Mouse (Mus musculus): Measurements from ENCODE around the gene Reep3. TPM values are rescaled to one million over a fixed set of nuclear protein-coding genes. Genes with fewer than 3 reads are reported as not detected.
A peak's percentile ranks its signal among the peaks of the same experiment; 100 is the strongest.
"Not testable (repeated sequence)": the region's sequence is repeated elsewhere in the genome, so short reads cannot be mapped to it uniquely, and the experiment has no call there.

Gene Reep3
- polyA plus RNA-seq, 1 experiment from 2014 or later, result 32.8 TPM

GRCm38 (mm10) chr10:67113833-67114232 lies 17.1 kb upstream of the Reep3 start:
- H3K27me3 ChIP-seq (ENCODE audit: control insufficient read depth, insufficient read depth, low read length), result no peaks in the 10 kb centered on the region
- H3K4me1 ChIP-seq (replicated peaks; ENCODE audit: control insufficient read depth, insufficient read depth, low read length), result peaks cover 34% of the 10 kb centered on the region
- H3K36me3 ChIP-seq (replicated peaks; ENCODE audit: control insufficient read depth, insufficient read depth), result no peaks in the 10 kb centered on the region
- H3K4me3 ChIP-seq (replicated peaks; ENCODE audit: low read length), result no peak overlapping the region
- DNase-seq (ENCODE audit: low spot score), result no peak
- WGBS, result 94% methylated on average over 11 of the region's 11 CpGs
- H3K9ac ChIP-seq, result no peak overlapping the region
- no peak overlapping the region for H3K4me2 ChIP-seq (replicated peaks)
- no peak overlapping the region for H3K27ac ChIP-seq
- H3K9me3 ChIP-seq (ENCODE audit: control insufficient read depth, low read length), result no peaks in the 10 kb centered on the region
- ATAC-seq (ENCODE audit: low FRiP score), result no peak

GRCm38 (mm10) chr10:67112967-67113366 lies 16.2 kb upstream of the Reep3 start:
- not testable (repeated sequence) for H3K9me3 ChIP-seq (ENCODE audit: control insufficient read depth, low read length); H3K4me2 ChIP-seq (replicated peaks); H3K27me3 ChIP-seq (ENCODE audit: control insufficient read depth, insufficient read depth, low read length); H3K27ac ChIP-seq; DNase-seq (ENCODE audit: low spot score); H3K4me3 ChIP-seq (replicated peaks; ENCODE audit: low read length); ATAC-seq (ENCODE audit: low FRiP score); H3K36me3 ChIP-seq (replicated peaks; ENCODE audit: control insufficient read depth, insufficient read depth); H3K9ac ChIP-seq
- peaks cover 36% of the 10 kb centered on the region for H3K4me1 ChIP-seq (replicated peaks; ENCODE audit: control insufficient read depth, insufficient read depth, low read length)
- 82% methylated on average over 5 of the region's 5 CpGs for WGBS

- Histone ChIP-seq H3K4me1 (replicated peaks; ENCODE audit: control insufficient read depth, insufficient read depth, low read length) (peaks cover 48% of the 10 kb centered on the region), H3K27me3 (ENCODE audit: control insufficient read depth, insufficient read depth, low read length) (no peaks in the 10 kb centered on the region), H3K27ac (no peak overlapping the region), H3K9me3 (ENCODE audit: control insufficient read depth, low read length) (no peaks in the 10 kb centered on the region), H3K9ac (no peak overlapping the region), H3K4me3 (replicated peaks; ENCODE audit: low read length) (no peak overlapping the region), H3K4me2 (replicated peaks) (no peak overlapping the region), H3K36me3 (replicated peaks; ENCODE audit: control insufficient read depth, insufficient read depth) (no peaks in the 10 kb centered on the region)
- 81% methylated on average over 5 of the region's 5 CpGs for WGBS
- ATAC-seq (ENCODE audit: low FRiP score), result no peak
- DNase-seq (ENCODE audit: low spot score), result no peak
These were observed 15.0 kb upstream of the Reep3 start for GRCm38 (mm10) chr10:67111799-67112177.

- no peaks in the 10 kb centered on the region for H3K36me3 ChIP-seq (replicated peaks; ENCODE audit: control insufficient read depth, insufficient read depth)
- H3K4me1 ChIP-seq (replicated peaks; ENCODE audit: control insufficient read depth, insufficient read depth, low read length), result peaks cover 49% of the 10 kb centered on the region
- H3K4me2 ChIP-seq (replicated peaks), result no peak overlapping the region
- ATAC-seq (ENCODE audit: low FRiP score), result no peak
- H3K4me3 ChIP-seq (replicated peaks; ENCODE audit: low read length), result no peak overlapping the region
- DNase-seq (ENCODE audit: low spot score), result no peak
- no peak overlapping the region for H3K9ac ChIP-seq
- H3K27ac ChIP-seq, result no peak overlapping the region
- H3K27me3 ChIP-seq (ENCODE audit: control insufficient read depth, insufficient read depth, low read length), result no peaks in the 10 kb centered on the region
- 66% methylated on average over 14 of the region's 14 CpGs for WGBS
- H3K9me3 ChIP-seq (ENCODE audit: control insufficient read depth, low read length), result no peaks in the 10 kb centered on the region
These were observed 14.5 kb upstream of the Reep3 start for GRCm38 (mm10) chr10:67111044-67111798.

- H3K9ac ChIP-seq, result no peak overlapping the region
- H3K4me1 ChIP-seq (replicated peaks; ENCODE audit: control insufficient read depth, insufficient read depth, low read length), result peaks cover 50% of the 10 kb centered on the region
- WGBS, result 88% methylated on average over 5 of the region's 5 CpGs
- DNase-seq (ENCODE audit: low spot score), result no peak
- H3K4me3 ChIP-seq (replicated peaks; ENCODE audit: low read length), result no peak overlapping the region
- H3K36me3 ChIP-seq (replicated peaks; ENCODE audit: control insufficient read depth, insufficient read depth), result no peaks in the 10 kb centered on the region
- no peak overlapping the region for H3K27ac ChIP-seq
- ATAC-seq (ENCODE audit: low FRiP score), result no peak
- H3K27me3 ChIP-seq (ENCODE audit: control insufficient read depth, insufficient read depth, low read length), result no peaks in the 10 kb centered on the region
- no peaks in the 10 kb centered on the region for H3K9me3 ChIP-seq (ENCODE audit: control insufficient read depth, low read length)
- no peak overlapping the region for H3K4me2 ChIP-seq (replicated peaks)
These were observed 12.9 kb upstream of the Reep3 start for GRCm38 (mm10) chr10:67109635-67110034.

- peaks cover 65% of the 10 kb centered on the region for H3K4me1 ChIP-seq (replicated peaks; ENCODE audit: control insufficient read depth, insufficient read depth, low read length)
- DNase-seq (ENCODE audit: low spot score) (no peak), ATAC-seq (ENCODE audit: low FRiP score) (no peak)
- no peaks in the 10 kb centered on the region for H3K36me3 ChIP-seq (replicated peaks; ENCODE audit: control insufficient read depth, insufficient read depth)
- H3K9me3 ChIP-seq (ENCODE audit: control insufficient read depth, low read length), result no peaks in the 10 kb centered on the region
- H3K4me2 ChIP-seq (replicated peaks), result no peak overlapping the region
- no peak overlapping the region for H3K9ac ChIP-seq
- no peaks in the 10 kb centered on the region for H3K27me3 ChIP-seq (ENCODE audit: control insufficient read depth, insufficient read depth, low read length)
- no peak overlapping the region for H3K27ac ChIP-seq
- 52% methylated on average over 9 of the region's 9 CpGs for WGBS
- H3K4me3 ChIP-seq (replicated peaks; ENCODE audit: low read length), result no peak overlapping the region
These were observed 11.4 kb upstream of the Reep3 start for GRCm38 (mm10) chr10:67108096-67108495.

GRCm38 (mm10) chr10:67107017-67107761 lies 10.4 kb upstream of the Reep3 start:
- Histone ChIP-seq H3K27ac (peak overlapping the region; percentile 30; the same call in 1 of the 2 replicates), H3K4me3 (replicated peaks; ENCODE audit: low read length) (no peak overlapping the region), H3K4me1 (replicated peaks; ENCODE audit: control insufficient read depth, insufficient read depth, low read length) (peaks cover 69% of the 10 kb centered on the region), H3K36me3 (replicated peaks; ENCODE audit: control insufficient read depth, insufficient read depth) (no peaks in the 10 kb centered on the region), H3K27me3 (ENCODE audit: control insufficient read depth, insufficient read depth, low read length) (no peaks in the 10 kb centered on the region), H3K9me3 (ENCODE audit: control insufficient read depth, low read length) (no peaks in the 10 kb centered on the region), H3K9ac (no peak overlapping the region), H3K4me2 (replicated peaks) (no peak overlapping the region)
- DNase-seq (ENCODE audit: low spot score), result no peak
- no peak for ATAC-seq (ENCODE audit: low FRiP score)
- 65% methylated on average over 9 of the region's 9 CpGs for WGBS

GRCm38 (mm10) chr10:67106400-67106799 lies 9.7 kb upstream of the Reep3 start:
- no peaks in the 10 kb centered on the region for H3K9me3 ChIP-seq (ENCODE audit: control insufficient read depth, low read length)
- no peak overlapping the region for H3K4me2 ChIP-seq (replicated peaks)
- no peak overlapping the region for H3K27ac ChIP-seq
- H3K4me3 ChIP-seq (replicated peaks; ENCODE audit: low read length), result no peak overlapping the region
- DNase-seq (ENCODE audit: low spot score), result no peak
- no peak for ATAC-seq (ENCODE audit: low FRiP score)
- 38% methylated on average over 6 of the region's 6 CpGs for WGBS
- no peaks in the 10 kb centered on the region for H3K27me3 ChIP-seq (ENCODE audit: control insufficient read depth, insufficient read depth, low read length)
- no peaks in the 10 kb centered on the region for H3K36me3 ChIP-seq (replicated peaks; ENCODE audit: control insufficient read depth, insufficient read depth)
- peaks cover 69% of the 10 kb centered on the region for H3K4me1 ChIP-seq (replicated peaks; ENCODE audit: control insufficient read depth, insufficient read depth, low read length)
- H3K9ac ChIP-seq, result peak overlapping the region; percentile 12; the same call in 1 of the 2 replicates

GRCm38 (mm10) chr10:67105331-67106217 lies 8.8 kb upstream of the Reep3 start:
- Histone ChIP-seq H3K4me1 (replicated peaks; ENCODE audit: control insufficient read depth, insufficient read depth, low read length) (peaks cover 66% of the 10 kb centered on the region), H3K36me3 (replicated peaks; ENCODE audit: control insufficient read depth, insufficient read depth) (no peaks in the 10 kb centered on the region), H3K9ac (no peak overlapping the region), H3K4me3 (replicated peaks; ENCODE audit: low read length) (no peak overlapping the region), H3K27ac (no peak overlapping the region), H3K27me3 (ENCODE audit: control insufficient read depth, insufficient read depth, low read length) (no peaks in the 10 kb centered on the region), H3K4me2 (replicated peaks) (no peak overlapping the region), H3K9me3 (ENCODE audit: control insufficient read depth, low read length) (no peaks in the 10 kb centered on the region)
- 63% methylated on average over 18 of the region's 19 CpGs for WGBS
- DNase-seq (ENCODE audit: low spot score) (no peak), ATAC-seq (ENCODE audit: low FRiP score) (no peak)

Measured in hindbrain, embryonic 14.5 days (tissue).